Mouse (Mus musculus): ENCODE results near the gene Tdp2. TPM values are rescaled to one million over a fixed set of nuclear protein-coding genes. Genes with fewer than 3 reads are reported as not detected.

Gene Tdp2
- polyA plus RNA-seq, 1 experiment = 10.5 TPM

DNA sequence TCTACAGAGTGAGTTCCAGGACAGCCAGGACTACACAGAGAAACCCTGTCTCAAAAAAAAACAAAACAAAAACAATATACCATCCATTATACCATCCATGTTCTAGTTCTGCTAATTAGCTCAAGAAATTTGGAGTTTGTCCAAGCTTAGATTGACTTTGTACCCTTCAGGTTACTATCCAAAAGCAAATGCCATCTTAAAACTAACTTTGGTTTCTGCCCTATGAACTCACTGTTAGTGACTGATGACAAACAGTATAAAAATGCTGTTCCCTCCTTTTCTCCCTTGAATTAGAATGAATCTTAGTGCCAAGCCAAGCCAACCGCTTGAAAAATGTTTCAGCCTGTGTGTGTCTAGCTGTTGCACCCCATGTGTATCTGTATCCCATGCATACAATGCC lies 16.9 kb upstream of the Tdp2 start:
- peaks cover 19% of the 10 kb centered on the region for H3K79me2 ChIP-seq (ENCODE audit: control insufficient read depth, insufficient read depth)
- H3K27me3 ChIP-seq (ENCODE audit: control insufficient read depth, insufficient read depth, insufficient read length) = no peaks in the 10 kb centered on the region
- H3K36me3 ChIP-seq (ENCODE audit: control insufficient read depth, insufficient read depth) = peaks cover 53% of the 10 kb centered on the region
- no peak overlapping the region for H3ac ChIP-seq (ENCODE audit: control insufficient read depth, insufficient read length, low read depth)
- TF ChIP-seq CEBPB (IDR thresholded peaks at IDR 0.05; ENCODE audit: low read depth) = no peak
- TF ChIP-seq FOSL1 (IDR thresholded peaks at IDR 0.05; ENCODE audit: insufficient read depth, low read length, poor library complexity, severe bottlenecking) = no peak
- no peak for TF ChIP-seq MYOG (IDR thresholded peaks at IDR 0.05; ENCODE audit: control insufficient read depth, extremely low read depth, insufficient read length)
- no peak for TF ChIP-seq MYOD1 (IDR thresholded peaks at IDR 0.05; ENCODE audit: control insufficient read depth, insufficient read length, low read depth)
- no peak for TF ChIP-seq USF1 (IDR thresholded peaks at IDR 0.05; ENCODE audit: low read depth)
- no peak for TF ChIP-seq CTCF (IDR thresholded peaks at IDR 0.05; ENCODE audit: control insufficient read depth, insufficient read depth, insufficient read length)
- no peak for TF ChIP-seq MAX (IDR thresholded peaks at IDR 0.05)
- H3K4me3 ChIP-seq (ENCODE audit: insufficient read depth, poor library complexity, severe bottlenecking) = no peak overlapping the region
- peaks cover 3% of the 10 kb centered on the region for H3K79me3 ChIP-seq (ENCODE audit: low read depth)

DNA sequence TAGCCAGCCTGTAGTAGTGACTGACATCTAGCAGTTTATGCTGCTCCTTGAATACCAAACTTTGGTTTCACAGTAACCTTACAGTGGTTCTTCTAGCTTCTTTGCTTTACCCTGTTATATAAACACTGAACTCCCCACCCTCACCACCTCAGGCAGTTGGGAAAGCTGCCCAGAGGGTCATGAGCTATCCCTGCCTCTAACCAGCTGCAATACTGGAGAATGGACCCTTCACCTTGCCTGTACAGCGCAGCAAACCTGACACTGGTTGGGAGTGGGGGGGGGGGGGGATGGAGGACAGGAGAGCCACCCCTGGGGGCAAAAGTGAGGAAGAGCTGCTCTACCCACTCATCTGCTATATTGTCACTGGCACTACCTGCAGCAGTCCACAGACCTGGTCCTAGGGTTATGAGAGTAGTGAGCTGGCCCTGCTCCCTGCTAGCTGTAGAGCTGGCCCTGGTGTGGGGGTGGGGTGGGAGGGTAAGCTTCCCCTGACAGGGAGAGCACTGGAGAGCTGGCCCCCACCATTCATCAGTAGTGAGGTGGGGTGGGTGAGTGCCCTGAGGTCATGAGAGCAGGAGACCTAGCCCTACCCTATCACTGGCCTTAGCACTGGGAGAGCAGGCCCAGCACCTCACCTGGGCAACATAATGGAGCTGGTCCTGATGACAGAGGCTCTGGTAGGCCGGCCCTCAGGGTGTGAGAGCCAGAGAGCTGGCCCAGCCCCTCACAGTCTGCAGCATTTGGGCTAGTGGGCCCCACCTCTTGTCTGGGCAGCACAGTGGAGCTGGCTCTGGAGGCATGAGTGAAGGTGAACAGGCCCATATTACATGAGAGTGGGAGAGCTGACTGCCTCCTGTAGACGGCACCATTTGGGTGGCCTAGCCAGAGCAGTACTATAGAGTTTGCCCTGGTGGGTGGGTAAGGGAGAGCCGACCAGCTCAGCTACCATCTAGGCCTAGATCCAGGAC lies 15.1 kb upstream of the Tdp2 start:
- Histone ChIP-seq H3ac (ENCODE audit: control insufficient read depth, insufficient read length, low read depth) (no peak overlapping the region), H3K36me3 (ENCODE audit: control insufficient read depth, insufficient read depth) (peaks cover 35% of the 10 kb centered on the region), H3K4me3 (ENCODE audit: insufficient read depth, poor library complexity, severe bottlenecking) (no peak overlapping the region), H3K27me3 (ENCODE audit: control insufficient read depth, insufficient read depth, insufficient read length) (no peaks in the 10 kb centered on the region), H3K79me3 (ENCODE audit: low read depth) (no peaks in the 10 kb centered on the region), H3K79me2 (ENCODE audit: control insufficient read depth, insufficient read depth) (peaks cover 10% of the 10 kb centered on the region)
- TF ChIP-seq MYOG (IDR thresholded peaks at IDR 0.05; ENCODE audit: control insufficient read depth, extremely low read depth, insufficient read length) = no peak
- TF ChIP-seq FOSL1 (IDR thresholded peaks at IDR 0.05; ENCODE audit: insufficient read depth, low read length, poor library complexity, severe bottlenecking) = no peak
- TF ChIP-seq MAX (IDR thresholded peaks at IDR 0.05) = no peak
- TF ChIP-seq CEBPB (IDR thresholded peaks at IDR 0.05; ENCODE audit: low read depth) = no peak
- TF ChIP-seq USF1 (IDR thresholded peaks at IDR 0.05; ENCODE audit: low read depth) = no peak
- no peak for TF ChIP-seq CTCF (IDR thresholded peaks at IDR 0.05; ENCODE audit: control insufficient read depth, insufficient read depth, insufficient read length)
- no peak for TF ChIP-seq MYOD1 (IDR thresholded peaks at IDR 0.05; ENCODE audit: control insufficient read depth, insufficient read length, low read depth)

DNA sequence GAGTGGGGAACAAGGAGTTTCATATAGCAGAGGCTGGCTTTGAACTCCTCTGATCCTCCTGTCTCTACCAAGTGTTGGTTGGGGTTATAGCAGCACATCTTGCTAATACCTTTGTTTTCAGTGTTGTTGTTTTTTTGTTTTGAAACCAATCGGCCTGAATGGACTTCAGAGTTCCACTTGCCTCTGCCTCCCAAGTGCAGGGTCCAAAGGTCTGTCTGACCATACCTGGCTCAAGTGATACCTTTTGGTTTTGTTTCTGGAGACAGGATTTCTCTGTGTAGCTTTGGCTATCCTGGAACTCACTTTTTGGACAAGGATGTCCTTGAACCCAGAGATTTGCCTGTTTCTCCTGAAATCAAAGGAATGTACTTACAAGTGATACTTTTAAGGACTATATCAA lies 11.5 kb upstream of the Tdp2 start:
- H3K79me2 ChIP-seq (ENCODE audit: control insufficient read depth, insufficient read depth) = no peaks in the 10 kb centered on the region
- no peaks in the 10 kb centered on the region for H3K27me3 ChIP-seq (ENCODE audit: control insufficient read depth, insufficient read depth, insufficient read length)
- no peak overlapping the region for H3K4me3 ChIP-seq (ENCODE audit: insufficient read depth, poor library complexity, severe bottlenecking)
- TF ChIP-seq MYOG (IDR thresholded peaks at IDR 0.05; ENCODE audit: control insufficient read depth, extremely low read depth, insufficient read length) (no peak), USF1 (IDR thresholded peaks at IDR 0.05; ENCODE audit: low read depth) (no peak), CEBPB (IDR thresholded peaks at IDR 0.05; ENCODE audit: low read depth) (no peak), CTCF (IDR thresholded peaks at IDR 0.05; ENCODE audit: control insufficient read depth, insufficient read depth, insufficient read length) (no peak), MAX (IDR thresholded peaks at IDR 0.05) (no peak)
- H3K36me3 ChIP-seq (ENCODE audit: control insufficient read depth, insufficient read depth) = no peaks in the 10 kb centered on the region
- H3K79me3 ChIP-seq (ENCODE audit: low read depth) = no peaks in the 10 kb centered on the region
- H3ac ChIP-seq (ENCODE audit: control insufficient read depth, insufficient read length, low read depth) = no peak overlapping the region

- H3K27me3 ChIP-seq (ENCODE audit: control insufficient read depth, insufficient read depth, insufficient read length) = no peaks in the 10 kb centered on the region
- no peak overlapping the region for H3ac ChIP-seq (ENCODE audit: control insufficient read depth, insufficient read length, low read depth)
- TF ChIP-seq USF1 (IDR thresholded peaks at IDR 0.05; ENCODE audit: low read depth) (no peak), FOSL1 (IDR thresholded peaks at IDR 0.05; ENCODE audit: insufficient read depth, low read length, poor library complexity, severe bottlenecking) (no peak), CEBPB (IDR thresholded peaks at IDR 0.05; ENCODE audit: low read depth) (no peak), MAX (IDR thresholded peaks at IDR 0.05) (no peak), CTCF (IDR thresholded peaks at IDR 0.05; ENCODE audit: control insufficient read depth, insufficient read depth, insufficient read length) (no peak), MYOG (IDR thresholded peaks at IDR 0.05; ENCODE audit: control insufficient read depth, extremely low read depth, insufficient read length) (no peak), MYOD1 (IDR thresholded peaks at IDR 0.05; ENCODE audit: control insufficient read depth, insufficient read length, low read depth) (no peak)
Observed at GRCm38 (mm10) chr13:24822663-24823343, 8.7 kb upstream of the Tdp2 start.

GRCm38 (mm10) chr13:24824647-24825046 lies 6.8 kb upstream of the Tdp2 start:
- peaks cover 3% of the 10 kb centered on the region for H3K36me3 ChIP-seq (ENCODE audit: control insufficient read depth, insufficient read depth)
- H3K79me3 ChIP-seq (ENCODE audit: low read depth) = peaks cover under 1% of the 10 kb centered on the region
- no peak for TF ChIP-seq MYOD1 (IDR thresholded peaks at IDR 0.05; ENCODE audit: control insufficient read depth, insufficient read length, low read depth)
- TF ChIP-seq MYOG (IDR thresholded peaks at IDR 0.05; ENCODE audit: control insufficient read depth, extremely low read depth, insufficient read length) = no peak
- TF ChIP-seq FOSL1 (IDR thresholded peaks at IDR 0.05; ENCODE audit: insufficient read depth, low read length, poor library complexity, severe bottlenecking) = no peak
- no peak for TF ChIP-seq CEBPB (IDR thresholded peaks at IDR 0.05; ENCODE audit: low read depth)
- no peak for TF ChIP-seq MAX (IDR thresholded peaks at IDR 0.05)
- TF ChIP-seq USF1 (IDR thresholded peaks at IDR 0.05; ENCODE audit: low read depth) = no peak
- no peak for TF ChIP-seq CTCF (IDR thresholded peaks at IDR 0.05; ENCODE audit: control insufficient read depth, insufficient read depth, insufficient read length)
- no peaks in the 10 kb centered on the region for H3K79me2 ChIP-seq (ENCODE audit: control insufficient read depth, insufficient read depth)
- no peak overlapping the region for H3ac ChIP-seq (ENCODE audit: control insufficient read depth, insufficient read length, low read depth)
- H3K27me3 ChIP-seq (ENCODE audit: control insufficient read depth, insufficient read depth, insufficient read length) = no peaks in the 10 kb centered on the region
- no peak overlapping the region for H3K4me3 ChIP-seq (ENCODE audit: insufficient read depth, poor library complexity, severe bottlenecking)

More at GRCm38 (mm10) chr13:24822663-24823343, 8.7 kb upstream of the Tdp2 start:
- H3K36me3 ChIP-seq (ENCODE audit: control insufficient read depth, insufficient read depth) = peaks cover 3% of the 10 kb centered on the region
- no peaks in the 10 kb centered on the region for H3K79me2 ChIP-seq (ENCODE audit: control insufficient read depth, insufficient read depth)
- H3K79me3 ChIP-seq (ENCODE audit: low read depth) = no peaks in the 10 kb centered on the region
- no peak overlapping the region for H3K4me3 ChIP-seq (ENCODE audit: insufficient read depth, poor library complexity, severe bottlenecking)

Data from C2C12 (cell line).